Mouse (Mus musculus) CD4-positive naive resting alpha-beta T cell, adult 76 days (primary cell): ENCODE data around the gene Angptl1. TPM values are rescaled to one million over a fixed set of nuclear protein-coding genes. Genes with fewer than 3 reads are reported as not detected.

ENCODE experiments used
- total RNA-seq: library from RNA; stranded (reverse); gene quantifications from one replicate; pipeline ENCODE4 v1.2.4, GENCODE M21; 2023

Angptl1 gene
- not detected for total RNA-seq

DNA sequence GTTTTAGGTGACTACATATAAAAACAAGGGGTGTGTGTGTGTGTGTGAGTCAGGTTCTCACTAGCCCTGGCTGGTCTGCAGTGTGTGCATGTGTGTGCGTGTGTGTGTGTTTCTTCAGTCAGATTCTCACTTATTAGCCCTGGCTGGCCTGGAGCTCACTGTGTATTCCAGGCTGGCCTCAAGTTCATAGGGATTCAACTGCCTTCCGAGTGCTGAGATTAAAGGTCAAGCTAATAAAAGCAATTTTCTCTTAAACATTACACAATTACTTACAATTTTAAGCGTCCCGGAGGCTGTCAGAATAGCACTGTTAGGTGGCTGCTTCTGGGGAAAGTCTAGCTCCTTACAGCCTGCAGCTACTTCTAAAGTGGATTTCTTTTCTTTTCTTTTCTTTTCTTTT, at the start of gene Angptl1:
TSS of gene Angptl1 (plus strand) at position 386 of the 400 bp plus-strand sequence.

Other genes starting within 250 kb of the Angptl1 start
- gene Tor3a, start 164.2 kb upstream of the Angptl1 start, total RNA-seq, result 10.1 TPM
- gene Fam20b, start 119.5 kb upstream of the Angptl1 start, total RNA-seq, result 16.5 TPM
- 149 TPM for gene Ralgps2, start 101.1 kb downstream of the Angptl1 start, total RNA-seq